Mouse (Mus musculus) activated CD4-positive, CD25-positive, alpha-beta regulatory T cell, adult 9 weeks (primary cell): ENCODE measurements around the gene Galntl6. TPM values are rescaled to one million over a fixed set of nuclear protein-coding genes. Genes with fewer than 3 reads are reported as not detected.

Source experiments
- polyA plus RNA-seq: library from polyadenylated mRNA; unstranded; fragments of 100-300 nt; shearing (Covaris generic); gene quantifications from one replicate; pipeline ENCODE4 v1.2.1, GENCODE M21; 2017

The Galntl6 gene
- not detected for polyA plus RNA-seq

GRCm38 (mm10) chr8:58912196-58912839 lies at the start of gene Galntl6:
Gene Galntl6 (minus strand): TSS chr8:58912640.

GRCm38 (mm10) chr8:58911677-58912076 lies 763 bp downstream of the Galntl6 start, which contains the start of gene BC030500:
Gene BC030500 (plus strand): TSS chr8:58911755.

Other genes starting within 250 kb of the Galntl6 start
- gene BC030500, start 885 bp downstream of the Galntl6 start, polyA plus RNA-seq = not detected